Mouse (Mus musculus): ENCODE measurements around the gene Gm12695.

DNA sequence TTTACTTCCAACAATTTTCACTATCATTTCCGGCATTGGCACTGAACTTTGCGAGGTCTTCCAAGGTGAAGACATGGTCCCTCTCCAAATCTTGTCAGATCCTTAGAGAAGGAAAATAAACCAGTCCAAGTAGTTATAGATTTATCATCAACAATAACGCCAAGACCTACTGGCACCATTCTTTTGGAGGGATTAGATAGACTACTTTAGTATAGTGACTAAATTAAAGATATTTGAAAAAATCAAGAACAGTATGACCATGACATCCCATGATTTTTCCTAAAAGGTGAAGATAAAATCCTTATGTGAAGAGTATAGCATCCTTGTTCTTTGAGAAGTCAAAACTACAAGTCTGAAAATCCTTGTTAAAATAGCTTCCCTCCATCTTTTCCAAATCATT, at the start of gene Gm12695:
- TF ChIP-seq CTCF (IDR thresholded peaks at IDR 0.05; ENCODE audit: extremely low read depth, insufficient read length, insufficient replicate concordance, low read depth, low read length) (no peak), POLR2A (IDR thresholded peaks at IDR 0.05; ENCODE audit: low read depth, low read length) (no peak)
